Mouse (Mus musculus): ENCODE measurements at regions not wholly inside any gene's neighbourhood (a gene's known extent, or its start where the extent isn't known, plus 50 kb on each side); places are given as distances from the start of the nearest gene placed in this dataset.

DNA sequence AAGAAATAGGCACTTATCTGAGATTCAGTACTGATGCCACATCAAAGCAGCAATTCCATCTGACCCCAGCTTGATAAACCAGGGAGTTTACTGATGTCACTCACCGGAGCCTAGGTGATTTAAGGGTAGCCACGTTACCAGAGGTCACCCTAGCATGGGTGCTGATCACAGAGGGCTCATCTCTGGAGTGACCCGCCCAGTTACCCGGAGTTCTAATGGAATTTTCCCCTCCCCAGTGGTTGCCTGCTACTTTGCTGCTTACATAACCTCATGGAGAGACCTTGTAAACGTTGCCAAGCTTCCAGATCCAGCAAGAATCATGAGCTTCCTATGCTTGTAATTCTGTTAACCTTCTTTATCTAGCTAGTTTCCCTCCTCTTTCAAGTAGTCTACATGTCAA is 125.8 kb upstream of the Slc16a7 start:
- no peak for TF ChIP-seq CTCF (IDR thresholded peaks at IDR 0.05; ENCODE audit: extremely low read depth, insufficient read depth, insufficient read length, insufficient replicate concordance)
- no peak for TF ChIP-seq POLR2A (IDR thresholded peaks at IDR 0.05; ENCODE audit: low read depth, low read length)

All from spleen, adult 2 months (tissue).